15 mouse cellular contexts compared by ENCODE assay signal in the genomic region with DNA sequence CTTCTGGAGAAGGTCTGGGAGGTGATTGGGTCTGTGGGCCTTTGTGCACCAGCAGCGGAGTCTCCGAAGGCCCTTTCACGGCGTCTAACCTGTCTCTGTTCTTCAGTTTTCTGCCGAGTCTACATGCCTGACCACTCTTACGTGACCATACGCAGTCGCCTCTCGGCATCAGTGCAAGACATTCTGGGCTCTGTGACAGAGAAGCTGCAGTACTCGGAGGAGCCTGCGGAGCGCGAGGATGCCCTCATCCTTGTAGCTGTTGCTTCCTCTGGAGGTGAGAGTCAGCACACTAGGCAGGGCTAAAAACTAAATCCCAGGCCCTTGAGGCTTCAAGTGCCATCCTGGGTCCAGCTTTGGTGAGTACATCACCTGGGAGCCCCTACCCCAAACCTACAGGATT. TPM values are rescaled to one million over a fixed set of nuclear protein-coding genes. Genes with fewer than 3 reads are reported as not detected.
A peak's percentile ranks its signal among the peaks of the same experiment; 100 is the strongest.
DNase-seq lines count a peak whose midpoint lies in the region; ATAC-seq lines count a peak whose summit lies in the region.
"Had no signal": no experiment of that assay in that cellular context is flagged by ENCODE, and none has a peak within 500 bp of the region (broad histone marks: within the 10 kb centered on the region; RNA-seq: fewer than 3 reads in every experiment).

No protein-coding gene starts in this region.

- H3K9ac ChIP-seq in embryonic facial prominence, embryonic 11.5 days (replicated peaks; ENCODE audit: low read length) = 0 out of 2 replicates have a peak overlapping the region, but pooled peaks have one; percentile 4
- no peak overlapping the region for H3K9ac ChIP-seq in forebrain, embryonic 12.5 days
- H3K9ac ChIP-seq: heart, embryonic 12.5 days; hindbrain, embryonic 15.5 days; kidney, embryonic 15.5 days; liver, embryonic 13.5 days had no signal

- no peak overlapping the region for H3K27ac ChIP-seq in embryonic facial prominence, embryonic 11.5 days (replicated peaks; ENCODE audit: low read depth, low read length)
- H3K27ac ChIP-seq in forebrain, embryonic 12.5 days = no peak overlapping the region
- H3K27ac ChIP-seq: gastrocnemius, adult 2 months; hindbrain, embryonic 15.5 days; kidney, embryonic 15.5 days; liver, embryonic 13.5 days had no signal

- H3K27me3 ChIP-seq in embryonic facial prominence, embryonic 11.5 days (ENCODE audit: control insufficient read depth, insufficient read depth, low read length) = no peaks in the 10 kb centered on the region
- H3K27me3 ChIP-seq in forebrain, embryonic 12.5 days = 0 out of 2 replicates have a peak, but pooled peaks cover 8% of the 10 kb centered on the region
- H3K27me3 ChIP-seq: hindbrain, embryonic 15.5 days had no signal

- 58% methylated on average over 13 of the region's 13 CpGs for WGBS in embryonic facial prominence, embryonic 11.5 days
- 55% methylated on average over 13 of the region's 13 CpGs for WGBS in forebrain, embryonic 12.5 days

- H3K36me3 ChIP-seq in embryonic facial prominence, embryonic 11.5 days (replicated peaks; ENCODE audit: control insufficient read depth, insufficient read depth, low read depth, low read length) = no peaks in the 10 kb centered on the region
- no peaks in the 10 kb centered on the region for H3K36me3 ChIP-seq in forebrain, embryonic 12.5 days (replicated peaks)
- H3K36me3 ChIP-seq: heart, embryonic 12.5 days; kidney, embryonic 15.5 days; liver, embryonic 13.5 days had no signal

- DNase-seq in embryo, embryonic 10 days (ENCODE audit: low spot score) = peak; percentile 25
- no peak for DNase-seq in embryo, embryonic 9.5 days (ENCODE audit: extremely low spot score)
- peak; percentile 45 for DNase-seq in left cerebral cortex, postnatal 4 days
- no peak for DNase-seq in left cerebral cortex, adult 11 months (ENCODE audit: low spot score)
- DNase-seq in WW6 (ENCODE audit: low read depth, low spot score) = peak; percentile 61
- no peak for DNase-seq in embryonic facial prominence, embryonic 11.5 days (ENCODE audit: low spot score)
- no peak for DNase-seq in gastrocnemius, adult 8-10 months (ENCODE audit: low spot score in 2 of 2)
- DNase-seq: adrenal gland, adult 2 months; gastrocnemius, adult 2 months; liver, embryonic 13.5 days had no signal

- no peaks in the 10 kb centered on the region for H3K9me3 ChIP-seq in embryonic facial prominence, embryonic 11.5 days (replicated peaks; ENCODE audit: control insufficient read depth, low read length)
- no peaks in the 10 kb centered on the region for H3K9me3 ChIP-seq in forebrain, embryonic 12.5 days
- H3K9me3 ChIP-seq: heart, embryonic 12.5 days; hindbrain, embryonic 15.5 days; kidney, embryonic 15.5 days; liver, embryonic 13.5 days had no signal

- no peak overlapping the region for H3K4me3 ChIP-seq in embryonic facial prominence, embryonic 11.5 days (ENCODE audit: low read depth, low read length)
- no peak overlapping the region for H3K4me3 ChIP-seq in forebrain, embryonic 12.5 days (replicated peaks)
- H3K4me3 ChIP-seq: gastrocnemius, adult 2 months; heart, embryonic 12.5 days; hindbrain, embryonic 15.5 days; kidney, embryonic 15.5 days; liver, embryonic 13.5 days; myocyte had no signal

- no peak for ATAC-seq in embryonic facial prominence, embryonic 11.5 days (replicated peaks; ENCODE audit: insufficient number of reproducible peaks, low FRiP score, low TSS enrichment, low read depth)
- no peak for ATAC-seq in forebrain, embryonic 12.5 days (ENCODE audit: low FRiP score)

- intact Hi-C loops in left cerebral cortex, postnatal 4 days (cut with DNase I) = no loop called here

- peaks cover 2% of the 10 kb centered on the region; the same call in 1 of the 2 replicates for H3K4me1 ChIP-seq in embryonic facial prominence, embryonic 11.5 days (ENCODE audit: control insufficient read depth, insufficient read depth, low read length)
- H3K4me1 ChIP-seq in forebrain, embryonic 12.5 days = peaks cover 17% of the 10 kb centered on the region

- H3K4me2 ChIP-seq in embryonic facial prominence, embryonic 11.5 days (ENCODE audit: low read depth, low read length) = no peak overlapping the region
- no peak overlapping the region for H3K4me2 ChIP-seq in forebrain, embryonic 12.5 days
- H3K4me2 ChIP-seq: heart, embryonic 12.5 days; hindbrain, embryonic 15.5 days; kidney, embryonic 15.5 days; liver, embryonic 13.5 days had no signal

RNA-seq across cellular contexts. Expression of gene Rapgefl1, which starts 9.4 kb away (rescaled TPM):
- 10 to 100 TPM; 87.3 to 91.8 TPM for total RNA-seq in left cerebral cortex, postnatal 4 days (2021)
- 1.1 TPM in 2 replicates for polyA plus RNA-seq in embryonic facial prominence, embryonic 11.5 days (2014; fragmentation: Nextera tagmentation; extraction: Ambion mirVana)
- total RNA-seq in gastrocnemius, adult 8-10 months (2022) = under 1 TPM in 2 of 4 experiments, not detected in 2; 0.08 to 0.29 TPM
- polyA plus RNA-seq in forebrain, embryonic 12.5 days (2016; fragmentation: Nextera tagmentation; extraction: Ambion mirVana) = 1.5 and 1.6 TPM in 2 replicates

RNA-seq across cellular contexts. Expression of gene Wipf2, which starts 17.4 kb away (rescaled TPM):
- 10 to 100 TPM; 22.1 to 24.3 TPM for total RNA-seq in left cerebral cortex, postnatal 4 days (2021)
- polyA plus RNA-seq in embryonic facial prominence, embryonic 11.5 days (2014; fragmentation: Nextera tagmentation; extraction: Ambion mirVana) = 4.4 and 4.6 TPM in 2 replicates
- 1 to 10 TPM; 5.0 to 9.1 (median 7.7) TPM for total RNA-seq in gastrocnemius, adult 8-10 months (2022)
- polyA plus RNA-seq in forebrain, embryonic 12.5 days (2016; fragmentation: Nextera tagmentation; extraction: Ambion mirVana) = 4.8 and 5.2 TPM in 2 replicates

RNA-seq across cellular contexts. Expression of gene Casc3, which starts 41.3 kb away (rescaled TPM):
- total RNA-seq in left cerebral cortex, postnatal 4 days (2021) = 10 to 100 TPM; 61.0 to 67.1 TPM
- 41.9 and 44.3 TPM in 2 replicates for polyA plus RNA-seq in embryonic facial prominence, embryonic 11.5 days (2014; fragmentation: Nextera tagmentation; extraction: Ambion mirVana)
- total RNA-seq in gastrocnemius, adult 8-10 months (2022) = 10 to 100 TPM; 14.1 to 18.4 (median 15.2) TPM
- 63.2 and 67.4 TPM in 2 replicates for polyA plus RNA-seq in forebrain, embryonic 12.5 days (2016; fragmentation: Nextera tagmentation; extraction: Ambion mirVana)

RNA-seq across cellular contexts. Expression of gene Msl1, which starts 50.7 kb away (rescaled TPM):
- 100 to 1,000 TPM; 163 to 166 TPM for total RNA-seq in left cerebral cortex, postnatal 4 days (2021)
- polyA plus RNA-seq in embryonic facial prominence, embryonic 11.5 days (2014; fragmentation: Nextera tagmentation; extraction: Ambion mirVana) = 20.2 and 22.0 TPM in 2 replicates
- 10 to 100 TPM; 53.9 to 57.7 (median 55.8) TPM for total RNA-seq in gastrocnemius, adult 8-10 months (2022)
- 39.3 and 39.9 TPM in 2 replicates for polyA plus RNA-seq in forebrain, embryonic 12.5 days (2016; fragmentation: Nextera tagmentation; extraction: Ambion mirVana)

Comparison
In these comparisons a context has a peak if more than half of its experiments do, and no peak if none do; other contexts are left out.
1. DNase-seq: peak in embryo, embryonic 10 days (single experiment), left cerebral cortex, postnatal 4 days (single experiment) and WW6 (single experiment); none in embryo, embryonic 9.5 days (single experiment), left cerebral cortex, adult 11 months (single experiment), embryonic facial prominence, embryonic 11.5 days (single experiment) and gastrocnemius, adult 8-10 months (0 of 2).
2. RNA of gene Rapgefl1, which starts 9.4 kb away (total RNA-seq): 87.3 to 91.8 TPM in left cerebral cortex, postnatal 4 days; 0.08 to 0.29 TPM in gastrocnemius, adult 8-10 months; every median in the first group is over 10 times any median in the second.